Mouse (Mus musculus): ENCODE measurements around the gene Tub. TPM values are rescaled to one million over a fixed set of nuclear protein-coding genes. Genes with fewer than 3 reads are reported as not detected.
A peak's percentile ranks its signal among the peaks of the same experiment; 100 is the strongest.

The Tub gene
- total RNA-seq (2021): under 1 TPM; 0.30 to 0.59 TPM
- long read RNA-seq, experiment 1: 0 reads
- long read RNA-seq, experiment 2: 0 reads

- no peak for DNase-seq (ENCODE audit: low spot score)
These were observed at the start of gene Tub for GRCm38 (mm10) chr7:108950312-108950761. TSS of gene Tub (plus strand) at chr7:108950338.

DNA sequence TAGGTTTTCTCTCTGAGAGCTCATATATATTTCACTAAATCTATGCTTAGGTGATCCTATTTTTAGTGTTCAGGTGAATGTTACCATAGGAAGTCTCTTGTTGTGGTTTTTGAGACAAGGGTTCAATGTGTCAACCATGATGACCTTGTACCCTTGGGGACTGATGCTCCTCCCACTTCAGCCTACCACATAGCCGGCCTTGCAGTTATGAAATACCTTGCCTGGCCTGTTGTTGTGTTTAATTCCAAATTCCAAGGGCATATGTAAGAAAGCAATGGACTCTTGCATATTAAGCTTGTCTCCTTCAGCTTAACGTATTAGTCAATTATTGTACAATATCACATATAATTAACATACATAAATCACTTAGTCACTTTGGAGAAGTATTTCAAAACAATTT is 46.2 kb upstream of the Tub start:
- DNase-seq (ENCODE audit: low spot score): no peak

GRCm38 (mm10) chr7:108927043-108927442 is 23.1 kb upstream of the Tub start:
- DNase-seq (ENCODE audit: low spot score): no peak

DNA sequence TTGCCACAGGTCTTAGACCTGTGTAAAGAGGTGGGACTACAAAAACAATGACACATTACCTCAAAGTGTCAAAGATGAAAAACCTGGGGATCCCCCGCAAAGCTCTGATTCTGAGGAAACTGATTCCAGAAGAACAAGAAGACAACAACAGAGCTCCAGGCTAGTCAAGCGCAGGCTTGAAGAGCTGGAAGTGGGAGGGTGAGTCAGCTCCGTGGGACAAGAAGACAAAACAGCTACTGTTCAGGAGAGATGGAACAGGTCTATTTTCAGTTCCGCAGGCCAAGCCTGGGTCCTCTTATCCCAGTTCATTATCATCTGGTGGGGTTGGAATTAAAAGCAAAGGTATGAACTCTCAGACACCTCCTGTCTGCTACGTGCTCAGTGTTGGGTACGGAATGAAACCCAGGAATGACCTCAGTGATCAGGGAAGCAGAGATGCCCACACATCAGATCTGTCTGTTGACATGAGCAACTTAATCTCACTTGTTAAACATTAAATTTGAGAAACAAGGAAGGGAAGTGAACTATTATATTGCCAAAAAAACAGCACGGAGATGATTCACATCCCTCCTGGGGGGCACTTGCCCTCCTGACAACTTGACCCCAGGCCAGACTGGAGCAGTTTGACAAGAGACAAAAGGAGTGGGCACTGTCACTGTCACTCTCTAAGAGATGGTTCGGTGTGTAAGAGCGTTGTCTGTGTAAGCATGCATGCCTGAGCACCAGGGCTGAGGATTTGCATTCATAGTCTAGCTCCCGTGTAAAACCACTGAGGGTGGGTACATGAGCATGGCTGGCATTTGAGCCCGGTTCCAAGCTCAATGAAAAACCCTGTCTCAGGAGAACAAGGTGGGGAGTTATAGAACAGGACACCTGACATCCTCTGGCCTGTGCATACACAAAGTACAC is 21.6 kb upstream of the Tub start:
- no peak for DNase-seq (ENCODE audit: low spot score)

- no peak for DNase-seq (ENCODE audit: low spot score)
These were observed 20.3 kb upstream of the Tub start, which contains the start of gene Nlrp10 for GRCm38 (mm10) chr7:108929726-108930393. TSS of gene Nlrp10 (minus strand) at chr7:108930178.

GRCm38 (mm10) chr7:108933794-108934731 is 16.1 kb upstream of the Tub start, which contains the start of gene Eif3f:
TSS of gene Eif3f (plus strand) at chr7:108934417.
- DNase-seq (ENCODE audit: low spot score): peak; percentile 96

DNA sequence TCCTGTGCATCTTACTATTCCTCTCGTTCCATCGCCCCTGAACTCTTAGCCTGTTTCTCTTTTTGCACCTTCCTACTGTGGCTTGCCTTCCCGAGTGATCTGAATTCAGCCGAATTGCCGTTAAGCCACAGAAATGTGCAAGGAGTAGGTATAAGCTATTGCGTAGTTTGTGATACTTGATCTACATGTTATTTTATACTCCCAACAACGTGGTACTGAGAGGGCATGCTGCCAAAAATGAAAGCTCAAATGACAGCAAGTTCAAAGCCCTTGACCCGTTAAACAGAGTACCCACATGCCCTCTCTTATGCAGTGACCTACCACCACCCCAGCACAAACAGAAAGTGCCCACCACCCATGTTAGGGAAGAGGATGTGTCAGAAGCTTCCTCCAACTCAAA is 15.3 kb upstream of the Tub start:
- DNase-seq (ENCODE audit: low spot score): peak; percentile 15

- no peak for DNase-seq (ENCODE audit: low spot score)
These were observed 14.7 kb upstream of the Tub start for GRCm38 (mm10) chr7:108935411-108935810.

GRCm38 (mm10) chr7:108936591-108936990 is 13.5 kb upstream of the Tub start:
- DNase-seq (ENCODE audit: low spot score): no peak

- no peak for DNase-seq (ENCODE audit: low spot score)
These were observed 8.7 kb upstream of the Tub start for GRCm38 (mm10) chr7:108941466-108941865.

DNA sequence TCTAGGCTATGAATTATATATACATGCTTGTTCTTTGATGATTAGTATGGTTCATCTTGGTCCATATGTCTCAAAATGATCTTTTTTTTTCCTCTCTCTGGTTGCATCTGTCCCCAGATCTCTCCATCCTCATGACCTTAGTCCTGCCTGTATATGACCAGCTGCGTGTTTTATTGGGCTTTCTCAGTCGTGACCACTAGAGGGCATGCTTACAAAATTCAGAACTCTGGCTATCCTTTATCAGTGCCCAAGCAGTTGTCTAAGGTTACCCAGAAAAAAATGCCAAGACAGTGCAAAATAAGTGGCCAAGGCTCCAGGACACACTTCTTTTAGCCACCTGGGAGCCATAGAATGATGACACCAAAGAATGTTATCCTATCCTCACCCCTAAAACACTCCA is 6.1 kb upstream of the Tub start:
- DNase-seq (ENCODE audit: low spot score): peak; percentile 47

- no peak for DNase-seq (ENCODE audit: low spot score)
These were observed 1.5 kb upstream of the Tub start for GRCm38 (mm10) chr7:108948611-108949010.

- no peak for DNase-seq (ENCODE audit: low spot score)
These were observed 837 bp upstream of the Tub start for GRCm38 (mm10) chr7:108949301-108949700.

- no peak for DNase-seq (ENCODE audit: low spot score)
These were observed 709 bp downstream of the Tub start for GRCm38 (mm10) chr7:108950762-108951331.

- DNase-seq (ENCODE audit: low spot score): no peak
These were observed 2.7 kb downstream of the Tub start for GRCm38 (mm10) chr7:108952801-108953200.

DNA sequence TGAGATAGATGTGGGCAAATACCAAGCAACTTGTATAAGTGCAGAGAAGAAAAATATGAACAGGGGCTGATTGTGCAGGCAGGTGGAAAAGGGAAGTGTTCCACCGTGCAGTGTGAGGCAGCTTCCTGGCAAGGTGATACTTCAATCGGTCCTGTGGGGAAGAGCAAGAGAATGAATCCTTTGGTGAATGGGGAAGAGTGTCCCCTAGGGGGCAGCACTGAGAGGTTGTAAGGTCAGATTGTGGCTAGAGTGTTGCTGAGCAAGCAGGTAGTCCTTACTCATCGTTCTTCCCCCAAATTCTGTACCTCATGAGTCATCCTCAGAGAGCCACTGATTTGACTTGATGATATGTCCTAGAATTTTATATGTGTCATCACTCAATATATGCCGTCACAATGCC is 4.0 kb downstream of the Tub start:
- peak; percentile 11 for DNase-seq (ENCODE audit: low spot score)

DNA sequence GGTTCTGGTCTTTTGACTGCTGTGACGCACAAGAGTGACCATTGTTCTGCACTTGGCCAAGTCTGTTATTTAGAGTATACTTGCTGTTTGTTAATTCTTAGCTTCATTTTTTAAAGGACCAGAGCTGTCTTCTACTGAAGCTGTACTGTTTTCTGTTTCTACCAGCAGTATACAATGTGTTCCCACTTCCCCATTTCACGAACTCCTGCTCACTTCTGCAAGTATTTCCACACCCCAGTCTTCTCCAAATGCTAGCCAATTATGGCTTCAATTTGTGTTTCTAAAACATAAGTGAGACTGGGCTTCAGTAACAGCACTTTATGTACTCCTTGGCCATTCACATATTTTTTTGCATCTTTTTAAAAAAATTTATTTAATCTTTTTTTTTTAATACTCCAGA is 7.6 kb downstream of the Tub start:
- DNase-seq (ENCODE audit: low spot score): no peak

DNA sequence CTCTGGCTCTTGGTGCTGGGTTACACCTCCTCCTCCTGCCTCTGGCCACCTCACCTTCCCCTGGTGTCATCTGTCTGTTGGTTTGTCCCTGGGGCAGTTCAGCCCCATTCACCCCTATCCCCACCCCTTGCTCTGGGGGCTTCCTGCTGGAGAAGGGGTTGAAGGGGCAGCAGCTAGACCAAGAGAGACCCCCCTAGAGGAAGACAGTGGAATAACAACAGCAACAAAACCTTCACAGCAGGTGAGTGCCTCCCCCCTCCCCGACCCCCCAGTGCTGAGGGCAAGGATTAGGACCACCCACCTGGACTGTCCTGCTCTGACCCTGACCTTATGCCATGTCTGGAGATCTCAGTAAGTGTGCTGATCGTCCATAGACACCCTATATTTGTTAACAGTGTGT is 15.8 kb downstream of the Tub start:
- no peak for DNase-seq (ENCODE audit: low spot score)

DNA sequence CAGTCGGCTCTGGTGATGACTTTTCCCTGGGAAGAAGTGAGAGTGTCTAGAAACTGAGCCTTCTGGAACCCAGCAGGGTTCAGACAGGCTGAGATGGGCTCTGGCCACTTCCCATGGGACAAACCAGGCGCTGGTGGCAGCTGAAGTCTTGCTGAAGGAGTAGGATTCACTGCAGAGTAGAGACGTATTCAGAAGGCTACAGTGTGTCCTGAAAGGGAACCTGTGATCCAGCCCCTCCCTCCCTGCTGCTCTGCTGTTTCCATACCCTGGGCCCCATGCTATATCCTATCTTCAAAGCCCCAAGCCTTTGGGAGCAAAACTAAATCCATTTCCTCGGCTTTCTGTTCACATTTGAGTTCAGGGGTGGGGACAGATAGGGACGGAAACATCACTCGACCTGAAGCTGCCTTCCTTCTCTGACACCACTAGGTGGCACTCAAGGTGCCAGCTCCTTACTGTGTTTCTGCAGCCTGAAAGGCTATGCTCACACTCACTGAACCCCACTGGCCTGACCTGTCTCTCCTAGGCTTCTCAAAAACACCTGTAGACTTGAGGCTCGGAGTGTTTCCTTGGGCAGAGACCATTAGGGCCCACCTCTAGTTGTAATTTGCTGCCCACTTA is 16.7 kb downstream of the Tub start:
- peak; percentile 60 for DNase-seq (ENCODE audit: low spot score)

GRCm38 (mm10) chr7:108968201-108968600 is 18.1 kb downstream of the Tub start:
- DNase-seq (ENCODE audit: low spot score): no peak

GRCm38 (mm10) chr7:108972273-108972672 is 22.1 kb downstream of the Tub start:
- DNase-seq (ENCODE audit: low spot score): no peak
